Mouse (Mus musculus) ES-CJ7 (cell line): ENCODE data around the gene Gpr150.

Experiments
- DNase-seq: peaks from one replicate; pipeline ENCODE4 v3.0.0; 2011; ENCODE audit warnings: low read depth, low spot score

The Gpr150 gene

GRCm38 (mm10) chr13:76014511-76014910, 42.3 kb downstream of the Gpr150 start:
- DNase-seq = no peak
